Mouse (Mus musculus) embryonic facial prominence, embryonic 13.5 days (tissue): ENCODE results near the gene Ifna1. TPM values are rescaled to one million over a fixed set of nuclear protein-coding genes. Genes with fewer than 3 reads are reported as not detected.
"Not testable (repeated sequence)": the region's sequence is repeated elsewhere in the genome, so short reads cannot be mapped to it uniquely, and the experiment has no call there.

Experiments
- ATAC-seq: fragments of 200-750 bp; cut with Nextera tagmentation; 2 replicates; pipeline ENCODE4 v1.8.0; 2017; ENCODE audit warnings: low read depth; ENCODE audit not compliant: insufficient number of reproducible peaks, insufficient read depth, low FRiP score, low TSS enrichment
- H3K27ac ChIP-seq: fragments of 300-500 bp; sonication (generic); 2 replicates; pipeline ENCODE4 v1.5.1; 2015; ENCODE audit warnings: moderate library complexity, mild to moderate bottlenecking, inconsistent platforms
- H3K27me3 ChIP-seq: fragments of 300-500 bp; sonication (generic); 2 replicates; pipeline ENCODE4 v1.6.1; 2015; ENCODE audit warnings: mild to moderate bottlenecking, inconsistent platforms
- H3K36me3 ChIP-seq: fragments of 300-500 bp; sonication (generic); 2 replicates; pipeline ENCODE4 v1.6.1; 2015; ENCODE audit warnings: mild to moderate bottlenecking, inconsistent platforms
- H3K4me1 ChIP-seq: fragments of 300-500 bp; sonication (generic); 2 replicates; pipeline ENCODE4 v1.6.1; 2015; ENCODE audit warnings: inconsistent platforms
- H3K4me2 ChIP-seq: fragments of 300-500 bp; sonication (generic); 2 replicates; pipeline ENCODE4 v1.6.1; 2015; ENCODE audit warnings: moderate library complexity, mild to moderate bottlenecking, inconsistent platforms
- H3K4me3 ChIP-seq: fragments of 300-500 bp; sonication (generic); 2 replicates; pipeline ENCODE4 v1.5.1; 2015; ENCODE audit warnings: mild to moderate bottlenecking, inconsistent platforms
- H3K9ac ChIP-seq: fragments of 300-500 bp; sonication (generic); 2 replicates; pipeline ENCODE4 v1.6.1; 2015; ENCODE audit warnings: mild to moderate bottlenecking, inconsistent platforms
- H3K9me3 ChIP-seq: fragments of 300-500 bp; sonication (generic); 2 replicates; pipeline ENCODE4 v1.6.1; 2016; ENCODE audit warnings: inconsistent platforms
- WGBS: fragments of 180-500 bp; shearing (Covaris S2); methylation state at CpG from one replicate; pipeline ENCODE4 v1.1.7; 2015; ENCODE audit warnings: mixed read lengths; 5-methylcytosine and 5-hydroxymethylcytosine counted together
- polyA plus RNA-seq: library from polyadenylated mRNA; unstranded; fragments of >200 nt; fragmentation: Nextera tagmentation; extraction: Ambion mirVana; gene quantifications from 2 replicates; pipeline ENCODE4 v1.2.1, GENCODE M21; 2015

The Ifna1 gene
- not detected in 2 replicates for polyA plus RNA-seq

- Histone ChIP-seq H3K27me3 (no peaks in the 10 kb centered on the region), H3K4me3 (no peak within 1 kb of the TSS), H3K9me3 (no peaks in the 10 kb centered on the region), H3K27ac (no peak within 1 kb of the TSS), H3K9ac (no peak within 1 kb of the TSS), H3K4me1 (no peaks in the 10 kb centered on the region), H3K36me3 (no peaks in the 10 kb centered on the region), H3K4me2 (no peak within 1 kb of the TSS)
- 70% methylated on average over 1 of the region's 1 CpGs for WGBS
- ATAC-seq, result no peak
These were observed at the start of gene Ifna1 for GRCm38 (mm10) chr4:88849698-88850097. Gene Ifna1 (plus strand): TSS chr4:88850087.

- not testable (repeated sequence) for H3K27ac ChIP-seq, H3K4me3 ChIP-seq, H3K9me3 ChIP-seq, H3K4me1 ChIP-seq, H3K27me3 ChIP-seq, ATAC-seq, H3K9ac ChIP-seq, H3K36me3 ChIP-seq
- no CpG with 5 or more reads among the region's 29 CpGs for whole genome bisulfite sequencing
- peak within 1 kb of the TSS; percentile 35; the same call in 1 of the 2 replicates for H3K4me2 ChIP-seq
These were observed 46.9 kb upstream of the Ifna1 start, which contains the start of gene Gm13287 for GRCm38 (mm10) chr4:88802954-88803353. Gene Gm13287 (plus strand): TSS chr4:88803254.

- H3K4me3 ChIP-seq, result peak within 1 kb of the TSS; percentile 32
- H3K36me3 ChIP-seq, result not testable (repeated sequence)
- peak within 1 kb of the TSS; percentile 45 for H3K4me2 ChIP-seq
These were observed 44.7 kb upstream of the Ifna1 start, which contains the start of gene Gm13288 for GRCm38 (mm10) chr4:88805231-88805630. Gene Gm13288 (plus strand): TSS chr4:88805531.

GRCm38 (mm10) chr4:88805761-88806160, 44.1 kb upstream of the Ifna1 start:
- H3K9ac ChIP-seq, result 0 out of 2 replicates have a peak overlapping the region, but pooled peaks have one; percentile 55
- H3K4me2 ChIP-seq, result peak overlapping the region; percentile 45
- not testable (repeated sequence) for H3K4me1 ChIP-seq, H3K36me3 ChIP-seq, H3K27me3 ChIP-seq, ATAC-seq, H3K9me3 ChIP-seq, H3K27ac ChIP-seq
- WGBS, result 0% methylated on average over 13 of the region's 34 CpGs
- peak overlapping the region; percentile 32 for H3K4me3 ChIP-seq

More at GRCm38 (mm10) chr4:88805231-88805630, 44.7 kb upstream of the Ifna1 start, which contains the start of gene Gm13288:
- not testable (repeated sequence) for H3K27ac ChIP-seq, H3K27me3 ChIP-seq, H3K4me1 ChIP-seq, H3K9me3 ChIP-seq, ATAC-seq
- WGBS, result no CpG with 5 or more reads among the region's 8 CpGs
- H3K9ac ChIP-seq, result 0 out of 2 replicates have a peak within 1 kb of the TSS, but pooled peaks have one; percentile 55

GRCm38 (mm10) chr4:88815928-88816327, 34.0 kb upstream of the Ifna1 start, which contains the start of gene Ifna7:
Gene Ifna7 (plus strand): TSS chr4:88816228.
- H3K9ac ChIP-seq, result no peak within 1 kb of the TSS
- H3K9me3 ChIP-seq, result no peaks in the 10 kb centered on the region
- WGBS, result 63% methylated on average over 3 of the region's 3 CpGs
- no peaks in the 10 kb centered on the region for H3K36me3 ChIP-seq
- no peak for ATAC-seq
- H3K27me3 ChIP-seq, result 0 out of 2 replicates have a peak, but pooled peaks cover 3% of the 10 kb centered on the region
- no peak within 1 kb of the TSS for H3K4me3 ChIP-seq
- H3K4me2 ChIP-seq, result no peak within 1 kb of the TSS
- H3K27ac ChIP-seq, result no peak within 1 kb of the TSS
- no peaks in the 10 kb centered on the region for H3K4me1 ChIP-seq

GRCm38 (mm10) chr4:88819659-88820058, 30.2 kb upstream of the Ifna1 start, which contains the start of gene Ifna11:
Gene Ifna11 (plus strand): TSS chr4:88819959.
- H3K9me3 ChIP-seq, result no peaks in the 10 kb centered on the region
- no peak within 1 kb of the TSS for H3K4me2 ChIP-seq
- H3K9ac ChIP-seq, result no peak within 1 kb of the TSS
- 0 out of 2 replicates have a peak, but pooled peaks cover 3% of the 10 kb centered on the region for H3K27me3 ChIP-seq
- 91% methylated on average over 1 of the region's 1 CpGs for WGBS
- no peak within 1 kb of the TSS for H3K4me3 ChIP-seq
- H3K4me1 ChIP-seq, result no peaks in the 10 kb centered on the region
- H3K36me3 ChIP-seq, result no peaks in the 10 kb centered on the region
- H3K27ac ChIP-seq, result no peak within 1 kb of the TSS
- no peak for ATAC-seq

- no peak for ATAC-seq
- Histone ChIP-seq H3K4me2 (no peak overlapping the region), H3K4me1 (no peaks in the 10 kb centered on the region), H3K9ac (no peak overlapping the region), H3K36me3 (no peaks in the 10 kb centered on the region), H3K9me3 (no peaks in the 10 kb centered on the region), H3K4me3 (no peak overlapping the region), H3K27me3 (0 out of 2 replicates have a peak, but pooled peaks cover 2% of the 10 kb centered on the region), H3K27ac (no peak overlapping the region)
- 23% methylated on average over 4 of the region's 4 CpGs for WGBS
These were observed 26.9 kb upstream of the Ifna1 start for GRCm38 (mm10) chr4:88822995-88823394.

- H3K9ac ChIP-seq, H3K27ac ChIP-seq, H3K36me3 ChIP-seq, H3K4me3 ChIP-seq, H3K27me3 ChIP-seq, H3K4me1 ChIP-seq, H3K9me3 ChIP-seq, H3K4me2 ChIP-seq, ATAC-seq: not testable (repeated sequence)
These were observed 22.8 kb upstream of the Ifna1 start, which contains the start of gene Ifna6 for GRCm38 (mm10) chr4:88827116-88827515. Gene Ifna6 (plus strand): TSS chr4:88827416.

- Histone ChIP-seq H3K36me3 (no peaks in the 10 kb centered on the region), H3K9me3 (no peaks in the 10 kb centered on the region), H3K27me3 (no peaks in the 10 kb centered on the region), H3K4me2 (no peak overlapping the region), H3K27ac (no peak overlapping the region), H3K4me3 (no peak overlapping the region), H3K4me1 (no peaks in the 10 kb centered on the region), H3K9ac (no peak overlapping the region)
- no peak for ATAC-seq
- 25% methylated on average over 4 of the region's 4 CpGs for WGBS
These were observed 19.4 kb upstream of the Ifna1 start for GRCm38 (mm10) chr4:88830523-88830922.

GRCm38 (mm10) chr4:88835225-88835624, 14.7 kb upstream of the Ifna1 start, which contains the start of gene Ifna5:
Gene Ifna5 (plus strand): TSS chr4:88835525.
- not testable (repeated sequence) for H3K27ac ChIP-seq, H3K4me1 ChIP-seq, H3K4me3 ChIP-seq, H3K9me3 ChIP-seq, H3K27me3 ChIP-seq, H3K9ac ChIP-seq, H3K4me2 ChIP-seq, ATAC-seq, H3K36me3 ChIP-seq
- WGBS, result 83% methylated on average over 1 of the region's 1 CpGs

GRCm38 (mm10) chr4:88838828-88839227, 11.1 kb upstream of the Ifna1 start:
- no peak for ATAC-seq
- 47% methylated on average over 3 of the region's 3 CpGs for WGBS

GRCm38 (mm10) chr4:88840058-88840457, 9.8 kb upstream of the Ifna1 start:
- Histone ChIP-seq H3K27ac (no peak overlapping the region), H3K9me3 (no peaks in the 10 kb centered on the region), H3K27me3 (no peaks in the 10 kb centered on the region), H3K4me2 (no peak overlapping the region), H3K4me3 (no peak overlapping the region), H3K9ac (no peak overlapping the region), H3K36me3 (no peaks in the 10 kb centered on the region), H3K4me1 (no peaks in the 10 kb centered on the region)
- no peak for ATAC-seq
- WGBS, result 70% methylated on average over 3 of the region's 3 CpGs

More at GRCm38 (mm10) chr4:88838828-88839227, 11.1 kb upstream of the Ifna1 start:
- Histone ChIP-seq H3K27me3 (no peaks in the 10 kb centered on the region), H3K36me3 (no peaks in the 10 kb centered on the region), H3K4me1 (no peaks in the 10 kb centered on the region), H3K27ac (no peak overlapping the region), H3K9ac (no peak overlapping the region), H3K9me3 (no peaks in the 10 kb centered on the region), H3K4me3 (no peak overlapping the region), H3K4me2 (no peak overlapping the region)
